Mouse (Mus musculus) thymus, postnatal 0 days (tissue): ENCODE data around the gene Psme2. TPM values are rescaled to one million over a fixed set of nuclear protein-coding genes. Genes with fewer than 3 reads are reported as not detected.
A peak's percentile ranks its signal among the peaks of the same experiment; 100 is the strongest.

Source experiments
- DNase-seq: peaks from one replicate; pipeline ENCODE4 v3.0.0-alpha.2; 2015; ENCODE audit warnings: low spot score
- polyA plus RNA-seq: library from polyadenylated mRNA; unstranded; fragments of >200 nt; fragmentation: Nextera tagmentation; extraction: Ambion mirVana; gene quantifications from 2 replicates; pipeline ENCODE4 v1.2.1, GENCODE M21; 2015

Gene Psme2
- polyA plus RNA-seq, result 604 and 625 TPM in 2 replicates

DNA sequence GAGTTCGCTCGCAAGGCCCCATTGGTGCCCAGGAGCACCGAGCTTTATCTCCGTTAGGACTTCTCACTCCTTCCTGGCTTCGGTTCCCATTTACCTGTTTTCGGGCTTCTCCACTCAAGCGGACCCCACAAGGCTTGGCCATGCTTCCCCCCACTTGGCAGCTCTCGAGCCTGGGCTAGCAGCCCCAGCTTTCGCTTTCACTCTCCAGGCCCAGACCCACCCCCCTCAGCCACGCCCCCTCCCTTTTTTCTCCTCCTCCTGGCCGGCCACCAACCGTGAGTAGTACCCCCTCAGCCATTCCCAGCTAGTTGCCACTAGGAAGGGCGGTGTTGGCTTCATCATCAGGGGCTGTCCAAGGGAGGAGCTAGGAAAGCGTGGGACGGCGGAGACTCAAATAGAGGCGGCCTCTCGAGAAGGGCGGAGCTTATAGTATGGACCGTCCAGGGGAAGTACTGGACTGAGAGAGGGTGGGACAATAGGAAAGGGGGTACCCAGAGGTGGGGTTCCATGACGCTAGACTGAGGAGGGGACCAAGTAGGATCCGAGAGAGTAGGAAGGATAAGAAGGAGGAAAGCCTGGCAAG is at the start of gene Psme2:
Gene Psme2, minus strand, starts transcription at position 366 of the 583 bp plus-strand sequence.
- DNase-seq, result peak; percentile 73

- no peak for DNase-seq
Observed at GRCm38 (mm10) chr14:55637795-55638194, 46.9 kb upstream of the Psme2 start, which contains the start of gene Gm49378. Gene Gm49378 (minus strand): TSS chr14:55637895.

- DNase-seq, result peak; percentile 93
Observed at GRCm38 (mm10) chr14:55635523-55636007, 44.7 kb upstream of the Psme2 start, which contains the start of gene Ipo4. Gene Ipo4 (minus strand): TSS chr14:55635957.

- no peak for DNase-seq
Observed at GRCm38 (mm10) chr14:55634874-55635522, 44.1 kb upstream of the Psme2 start.

- DNase-seq, result peak; percentile 80
Observed at GRCm38 (mm10) chr14:55629312-55629711, 38.4 kb upstream of the Psme2 start.

DNA sequence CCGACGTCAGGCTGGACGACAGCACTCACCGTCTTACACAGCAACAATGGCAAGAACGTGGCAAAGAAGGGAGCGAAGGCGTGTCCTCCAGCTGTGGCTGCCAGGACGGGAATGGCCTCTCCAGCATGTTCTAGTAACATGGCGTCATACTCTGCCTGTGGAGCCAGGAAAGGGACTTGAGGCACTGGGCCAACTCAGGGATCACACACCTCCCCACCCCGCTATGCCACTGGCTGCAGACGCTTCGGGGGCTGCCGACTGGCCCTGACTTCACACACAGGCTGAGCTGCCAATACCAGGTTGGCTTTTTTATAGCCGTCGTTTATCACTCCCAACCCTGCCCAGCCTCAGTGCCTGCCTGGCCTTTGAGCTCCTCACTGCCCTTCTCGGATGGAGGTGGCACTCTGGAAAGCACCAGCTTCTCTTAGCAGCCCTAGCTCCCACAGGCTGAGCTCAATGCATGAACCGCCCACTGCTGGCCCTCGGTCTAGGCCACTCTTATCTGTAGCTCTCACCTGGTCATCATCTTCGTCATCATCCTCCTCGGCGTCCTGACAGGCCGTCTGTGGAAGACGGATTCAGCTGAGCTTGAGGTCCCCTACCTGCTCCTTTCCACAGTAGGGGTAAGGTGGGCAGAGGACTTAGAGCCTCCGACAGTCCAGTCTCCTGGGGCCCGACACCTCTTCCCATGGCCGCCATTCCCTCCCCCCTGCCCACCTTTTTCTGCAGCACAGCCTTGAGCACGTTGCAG is 37.3 kb upstream of the Psme2 start:
- DNase-seq, result no peak

GRCm38 (mm10) chr14:55618486-55619195 is 27.7 kb upstream of the Psme2 start:
- DNase-seq, result no peak

DNA sequence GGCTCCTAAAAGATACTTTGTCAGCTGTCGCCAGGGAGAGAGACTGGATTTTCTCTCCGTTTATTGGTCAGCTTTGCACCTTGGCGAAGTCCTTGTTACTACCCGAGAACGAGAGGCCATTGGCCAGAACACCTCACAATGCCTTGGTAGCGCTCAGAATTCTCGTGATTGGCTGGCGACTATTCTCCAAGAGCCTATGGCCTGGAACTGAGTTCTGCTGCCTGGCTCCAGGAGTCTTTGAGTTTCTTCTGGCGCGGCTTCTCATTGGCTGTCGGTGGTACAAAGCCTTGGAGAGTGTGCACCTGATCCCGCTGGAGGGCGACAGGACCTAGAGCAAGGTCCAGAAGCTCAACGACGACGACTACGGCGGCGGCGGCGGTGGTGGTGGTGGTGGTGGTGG is 26.9 kb upstream of the Psme2 start, which contains the start of gene Rec8:
Gene Rec8, plus strand, starts transcription at position 216 of the 400 bp plus-strand sequence.
- peak; percentile 64 for DNase-seq

DNA sequence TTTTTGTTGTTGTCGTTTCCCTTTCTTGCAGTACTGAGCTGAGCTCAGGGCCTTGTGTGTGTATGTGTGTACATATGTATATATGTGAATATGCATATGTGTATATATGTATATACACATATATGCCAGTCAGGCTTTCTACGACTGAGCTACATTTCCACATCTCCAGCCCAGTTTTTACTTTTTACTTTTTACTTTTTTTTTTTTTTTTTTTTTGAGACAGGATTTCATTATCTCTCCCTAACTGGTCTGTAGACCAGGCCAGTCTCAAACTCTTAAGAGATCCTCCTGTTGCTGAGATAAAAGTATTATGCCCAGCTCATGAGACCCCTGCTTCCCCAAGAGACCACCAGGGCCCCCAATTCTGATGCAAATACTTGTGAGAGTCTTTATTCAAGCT is 25.9 kb upstream of the Psme2 start:
- no peak for DNase-seq

DNA sequence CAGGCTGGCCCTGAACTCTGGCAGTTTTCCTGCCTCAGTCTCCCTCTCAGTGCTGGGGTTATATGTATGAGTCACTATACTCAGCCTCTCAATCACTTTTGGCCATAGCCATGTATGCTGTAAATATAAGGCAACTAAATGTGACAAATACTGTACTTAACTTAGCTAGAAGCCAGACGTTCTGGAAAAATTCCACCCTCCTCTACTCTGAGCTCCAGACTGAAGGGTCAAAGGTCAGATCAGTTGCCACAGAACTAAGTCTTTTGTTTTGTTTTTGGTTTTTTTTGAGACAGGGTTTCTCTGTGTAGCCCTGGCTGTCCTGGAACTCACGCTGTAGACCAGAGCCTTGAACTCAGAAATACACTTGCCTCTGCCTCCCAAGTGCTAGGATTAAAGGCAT is 25.0 kb upstream of the Psme2 start:
- DNase-seq, result no peak

GRCm38 (mm10) chr14:55614565-55615178 is 23.8 kb upstream of the Psme2 start:
- no peak for DNase-seq

DNA sequence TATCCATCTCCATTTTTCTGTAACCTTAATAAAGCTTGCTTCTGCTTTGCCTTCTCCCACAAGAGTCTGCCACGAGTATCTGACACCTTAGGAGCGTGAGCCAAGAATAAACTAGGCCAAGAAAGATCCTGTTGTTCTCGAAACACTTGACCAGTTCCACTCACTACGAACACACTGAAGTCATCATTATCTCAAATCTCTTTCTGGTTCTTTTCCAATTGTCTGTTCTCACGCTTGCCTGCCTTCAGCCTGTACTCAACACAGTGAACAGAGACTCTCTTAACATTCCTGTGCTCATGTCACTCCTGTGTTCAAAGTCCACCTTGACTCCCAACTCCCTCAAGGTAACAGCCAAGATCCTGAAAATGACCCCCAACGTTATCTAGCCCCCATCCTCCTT is 22.4 kb upstream of the Psme2 start:
- no peak for DNase-seq

DNA sequence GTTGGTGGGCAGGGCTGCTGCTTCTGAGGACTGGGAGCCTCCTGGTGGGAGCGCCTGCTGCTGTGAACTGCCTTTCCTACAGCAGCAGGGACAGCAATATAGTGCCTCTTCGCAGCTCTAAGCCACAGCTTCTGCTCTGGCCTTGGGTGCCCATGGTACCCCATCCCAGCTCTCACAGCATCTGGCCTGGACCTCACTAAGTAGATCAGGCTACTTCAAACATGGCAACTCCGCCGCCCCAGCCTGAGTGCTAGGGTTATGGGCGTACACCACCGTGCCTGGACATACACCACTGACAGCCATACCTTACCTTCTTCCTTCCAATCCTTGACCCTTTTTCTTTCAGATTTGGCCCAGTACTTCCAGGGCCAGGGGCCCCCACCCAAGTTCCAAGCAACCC is 17.4 kb upstream of the Psme2 start:
- no peak for DNase-seq

DNA sequence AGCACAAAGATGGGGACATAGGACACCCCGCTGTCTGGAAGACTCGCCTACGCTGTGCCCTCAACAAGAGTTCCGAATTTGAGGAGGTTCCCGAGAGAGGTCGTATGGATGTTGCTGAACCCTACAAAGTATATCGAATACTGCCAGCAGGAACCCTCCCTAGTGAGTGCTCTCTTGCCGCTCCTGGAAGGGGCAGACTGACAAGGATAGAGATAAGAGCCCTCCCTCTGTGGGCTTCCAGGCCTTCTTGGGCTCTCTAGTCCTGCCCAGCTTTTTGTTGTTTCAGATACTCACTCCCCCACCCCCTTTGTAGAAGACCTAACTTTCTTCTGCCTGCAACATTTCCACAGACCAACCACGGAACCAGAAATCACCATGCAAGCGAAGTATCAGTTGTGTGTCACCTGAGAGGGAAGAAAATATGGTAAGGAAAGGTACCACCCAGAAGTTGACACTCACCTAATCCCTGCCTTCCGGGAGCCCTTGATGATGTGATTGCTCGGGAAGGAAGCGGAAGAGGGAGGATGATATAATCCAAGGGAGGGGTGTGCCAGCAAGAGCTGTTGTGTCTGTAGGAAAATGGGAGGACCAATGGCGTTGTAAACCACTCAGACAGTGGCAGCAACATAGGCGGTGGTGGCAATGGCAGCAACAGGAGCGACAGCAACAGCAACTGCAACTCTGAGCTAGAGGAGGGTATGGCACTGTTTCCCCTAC is 15.0 kb upstream of the Psme2 start:
- no peak for DNase-seq

- DNase-seq, result no peak
Observed at GRCm38 (mm10) chr14:55604823-55605222, 13.9 kb upstream of the Psme2 start.

DNA sequence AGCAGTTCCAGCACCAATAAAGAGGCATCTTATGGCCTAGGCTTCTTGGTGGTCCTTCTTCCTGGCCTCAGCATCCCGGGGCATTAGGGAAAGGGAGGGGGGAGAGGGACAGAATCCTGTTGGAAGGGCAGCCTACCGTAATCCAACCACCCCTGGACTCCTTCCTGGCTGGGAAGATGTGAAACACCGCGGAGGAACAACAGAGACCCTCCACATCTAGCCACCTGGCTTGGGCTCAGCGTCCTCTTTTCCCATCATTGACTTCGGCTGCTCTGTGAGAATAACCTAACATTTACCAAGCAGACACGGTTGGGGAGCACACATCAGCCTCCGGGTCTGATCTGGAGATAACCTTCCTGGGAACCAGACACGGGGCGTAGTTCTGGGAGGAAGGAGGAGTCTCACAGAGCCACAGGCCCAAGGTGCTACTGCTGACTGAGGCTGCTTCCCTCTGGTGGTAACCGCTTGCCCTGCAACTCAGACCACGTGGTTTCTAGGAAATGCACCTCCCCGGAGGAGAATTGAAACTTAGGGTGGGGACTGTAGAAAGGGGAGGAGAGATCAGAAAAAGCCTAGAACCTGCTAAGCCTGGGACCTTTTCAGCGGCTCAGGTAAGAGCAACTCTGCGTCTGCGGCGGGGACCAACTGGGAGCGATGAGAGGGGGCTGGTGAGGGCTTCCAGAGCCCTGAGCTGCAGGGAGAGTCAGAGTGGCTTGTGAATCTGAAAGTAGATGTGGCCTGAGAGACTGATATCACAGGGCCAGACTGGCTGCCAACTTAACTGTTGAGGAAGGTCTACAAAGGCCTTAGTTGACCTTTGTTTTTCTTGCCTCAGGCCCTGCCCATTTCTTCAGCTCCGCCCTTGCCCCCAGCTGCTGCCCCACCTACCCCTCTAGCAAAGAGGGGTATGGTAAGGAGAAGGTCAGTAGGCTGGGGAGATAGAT is 13.0 kb upstream of the Psme2 start:
- DNase-seq, result peak; percentile 95

GRCm38 (mm10) chr14:55603271-55603632 is 12.3 kb upstream of the Psme2 start, which contains the start of gene Irf9:
Gene Irf9 (plus strand): TSS chr14:55603571.
- DNase-seq, result no peak

GRCm38 (mm10) chr14:55598521-55599390 is 7.8 kb upstream of the Psme2 start:
- DNase-seq, result no peak
